Mouse (Mus musculus) olfactory bulb, adult 2 months (tissue): ENCODE measurements around the gene Sub1. TPM values are rescaled to one million over a fixed set of nuclear protein-coding genes. Genes with fewer than 3 reads are reported as not detected.

Source experiments
- H3K27ac ChIP-seq: fragments of 200-500 bp; 2 replicates; pipeline ENCODE4 v1.5.1; 2012; ENCODE audit warnings: low read depth, low read length; ENCODE audit not compliant: insufficient read depth
- H3K4me1 ChIP-seq: fragments of 200-500 bp; 2 replicates; pipeline ENCODE4 v1.6.1; 2012; ENCODE audit warnings: low read length; ENCODE audit not compliant: control insufficient read depth, insufficient read depth
- H3K4me3 ChIP-seq: fragments of 200-500 bp; 2 replicates; pipeline ENCODE4 v1.5.1; 2012; ENCODE audit warnings: mild to moderate bottlenecking, low read depth, low read length, moderate library complexity; ENCODE audit not compliant: insufficient read depth
- CTCF ChIP-seq: fragments of 200-500 bp; IDR thresholded peaks from 2 replicates; pipeline ENCODE4 v1.5.1; 2012; ENCODE audit warnings: low read depth, mild to moderate bottlenecking, low read length, moderate library complexity; ENCODE audit not compliant: insufficient read depth
- POLR2A ChIP-seq: fragments of 200-500 bp; IDR thresholded peaks from 2 replicates; pipeline ENCODE4 v1.6.1; 2012; ENCODE audit warnings: mild to moderate bottlenecking, low read depth, low read length, moderate library complexity; ENCODE audit not compliant: insufficient read depth
- WGBS: fragments of 180-500 bp; shearing (Covaris S2); methylation state at CpG from one replicate; pipeline ENCODE4 v1.1.7; 2018; 5-methylcytosine and 5-hydroxymethylcytosine counted together
- polyA plus RNA-seq: library from polyadenylated mRNA; stranded (reverse); fragments of >200 nt; gene quantifications from 2 replicates; pipeline ENCODE4 v1.2.4, GENCODE M21; 2012; ENCODE audit warnings: low replicate concordance; ENCODE audit not compliant: missing spikeins, insufficient read depth, insufficient read length

Sub1 gene
- polyA plus RNA-seq, 1 experiment, result 205 TPM

- no peak overlapping the region for H3K27ac ChIP-seq
- peaks cover 3% of the 10 kb centered on the region; the same call in 1 of the 2 replicates for H3K4me1 ChIP-seq
- no peak overlapping the region for H3K4me3 ChIP-seq
- WGBS, result 90% methylated on average over 6 of the region's 6 CpGs
- no peak for TF ChIP-seq CTCF
- TF ChIP-seq POLR2A, result no peak
These were observed 9.4 kb upstream of the Sub1 start for GRCm38 (mm10) chr15:12006169-12006568.

DNA sequence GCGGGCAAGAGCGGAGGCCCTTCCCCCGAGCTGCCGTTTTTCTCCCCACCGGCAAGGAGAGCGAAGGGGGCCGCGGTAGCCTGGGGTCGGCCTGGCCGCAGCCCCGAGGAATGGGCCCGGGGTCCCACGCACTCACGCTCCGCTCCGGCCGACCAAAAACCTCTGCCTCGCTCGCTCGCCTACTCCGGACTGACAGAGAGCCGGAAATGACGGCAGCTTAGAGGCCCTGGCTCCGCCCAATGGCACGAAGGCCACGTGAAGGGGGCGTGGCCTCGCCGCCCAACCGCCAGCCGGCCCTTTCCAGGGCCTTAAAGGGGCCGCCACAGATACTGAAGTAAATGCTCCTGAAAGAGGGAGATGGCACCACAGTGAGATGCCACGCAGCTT, 975 bp downstream of the Sub1 start:
- TF ChIP-seq CTCF (no peak), POLR2A (peak; percentile 99)
- peak overlapping the region; percentile 99 for H3K4me3 ChIP-seq
- under 1% methylated on average over 33 of the region's 33 CpGs for WGBS
- H3K4me1 ChIP-seq, result no peaks in the 10 kb centered on the region
- peak overlapping the region; percentile 64 for H3K27ac ChIP-seq

DNA sequence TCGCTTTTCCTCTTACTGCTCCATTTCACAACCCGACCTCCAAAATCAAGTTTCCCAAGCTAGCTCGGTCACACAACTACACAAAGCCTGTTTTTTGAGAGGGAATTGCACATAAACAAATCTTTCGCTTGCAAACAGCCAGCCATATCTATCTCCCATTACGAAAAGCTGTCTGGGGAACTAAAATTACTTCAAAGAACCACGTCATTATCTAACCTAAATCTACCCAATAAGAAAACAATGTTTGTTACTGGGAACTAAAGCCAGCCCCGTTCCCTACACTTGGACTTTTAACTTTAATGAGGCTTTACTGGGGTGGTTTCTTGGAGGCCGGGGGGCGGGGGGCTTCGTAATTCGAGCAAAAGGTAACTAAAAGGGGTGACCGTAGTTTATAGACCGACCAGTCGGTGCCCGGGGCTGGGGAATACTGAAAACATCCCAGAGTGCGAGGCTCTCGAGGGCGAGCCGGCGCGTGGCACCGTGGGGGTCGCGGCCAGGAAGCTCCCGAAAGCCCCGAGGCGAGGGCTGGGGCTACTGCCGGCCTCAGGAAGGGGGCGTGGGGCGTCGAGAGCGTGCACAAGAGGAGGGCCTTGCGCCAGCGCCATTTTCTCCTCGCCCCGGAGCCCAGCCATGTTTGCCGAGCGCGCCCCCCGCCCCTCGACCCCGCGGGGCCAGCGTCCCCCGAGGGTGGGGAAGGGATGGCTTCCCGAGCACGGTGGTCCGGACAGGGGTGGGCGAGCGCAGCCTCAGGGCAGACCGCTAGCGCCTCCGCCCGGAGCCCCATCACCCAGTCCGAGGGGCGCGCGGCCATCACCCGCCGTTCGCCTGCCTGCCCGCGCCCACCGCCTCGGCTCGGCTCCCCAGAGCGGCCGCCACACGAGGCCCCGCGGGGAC, 1.6 kb downstream of the Sub1 start:
- WGBS, result under 1% methylated on average over 71 of the region's 71 CpGs
- TF ChIP-seq CTCF (no peak), POLR2A (no peak)
- peak overlapping the region; percentile 64 for H3K27ac ChIP-seq
- peak overlapping the region; percentile 99 for H3K4me3 ChIP-seq
- H3K4me1 ChIP-seq, result no peaks in the 10 kb centered on the region

- 58% methylated on average over 2 of the region's 2 CpGs for WGBS
- Histone ChIP-seq H3K27ac (no peak overlapping the region), H3K4me3 (no peak overlapping the region), H3K4me1 (no peaks in the 10 kb centered on the region)
- TF ChIP-seq POLR2A (no peak), CTCF (no peak)
These were observed 2.8 kb downstream of the Sub1 start for GRCm38 (mm10) chr15:11994006-11994405.

DNA sequence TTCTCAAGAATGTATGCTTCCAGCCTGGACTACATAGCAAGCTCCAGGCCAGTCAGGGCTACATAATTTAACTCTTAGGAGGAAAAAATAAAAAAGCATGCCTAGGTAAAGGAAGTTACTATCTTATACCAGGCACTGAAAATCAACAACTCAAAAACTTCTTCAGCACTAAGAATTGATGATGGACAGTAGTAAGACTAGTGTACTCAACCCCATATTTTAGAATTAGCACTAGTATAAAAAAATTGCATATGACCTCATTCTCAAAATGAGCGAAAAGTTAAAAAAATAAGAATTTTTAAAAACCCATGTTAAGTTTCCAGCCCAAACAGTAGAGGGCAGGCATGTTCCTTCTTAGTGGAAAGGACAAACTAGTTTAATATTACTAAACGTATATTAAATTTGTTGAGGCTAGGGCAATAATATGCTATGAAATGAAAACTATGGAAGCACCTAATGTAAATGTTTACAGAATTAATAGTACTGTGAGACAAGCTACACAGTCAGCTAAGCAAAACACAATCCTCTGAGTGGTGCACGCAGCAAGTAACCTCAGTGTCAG, 5.2 kb downstream of the Sub1 start:
- Histone ChIP-seq H3K4me3 (no peak overlapping the region), H3K27ac (no peak overlapping the region), H3K4me1 (no peaks in the 10 kb centered on the region)
- 42% methylated on average over 3 of the region's 3 CpGs for WGBS
- TF ChIP-seq CTCF (no peak), POLR2A (no peak)

GRCm38 (mm10) chr15:11988580-11988979, 8.2 kb downstream of the Sub1 start:
- TF ChIP-seq CTCF (no peak), POLR2A (no peak)
- 88% methylated on average over 4 of the region's 4 CpGs for WGBS
- Histone ChIP-seq H3K4me1 (0 out of 2 replicates have a peak, but pooled peaks cover 2% of the 10 kb centered on the region), H3K27ac (no peak overlapping the region), H3K4me3 (no peak overlapping the region)

GRCm38 (mm10) chr15:11987892-11988291, 8.9 kb downstream of the Sub1 start:
- WGBS, result 86% methylated on average over 2 of the region's 2 CpGs
- Histone ChIP-seq H3K4me1 (0 out of 2 replicates have a peak, but pooled peaks cover 2% of the 10 kb centered on the region), H3K27ac (no peak overlapping the region), H3K4me3 (no peak overlapping the region)
- TF ChIP-seq CTCF (no peak), POLR2A (no peak)

DNA sequence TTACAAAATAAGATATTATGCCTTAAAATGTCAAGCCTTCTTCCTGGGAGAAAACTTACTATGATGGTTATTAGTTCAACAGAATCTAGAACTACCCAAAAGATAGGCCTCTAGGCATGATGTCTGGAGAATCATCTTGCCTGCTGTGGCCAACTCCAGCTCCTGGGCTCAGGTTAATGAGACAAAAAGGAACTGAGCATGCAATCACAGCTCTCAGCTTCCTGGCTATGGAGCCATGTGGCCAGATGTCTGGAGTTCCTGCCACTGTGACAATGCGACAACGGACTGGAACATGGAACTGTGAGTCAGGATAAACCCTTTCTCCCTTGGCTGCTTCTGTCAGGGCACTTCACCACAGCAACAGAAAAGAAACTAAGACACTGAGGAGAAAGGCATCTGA, 14.8 kb downstream of the Sub1 start:
- Histone ChIP-seq H3K27ac (no peak overlapping the region), H3K4me1 (0 out of 2 replicates have a peak, but pooled peaks cover 2% of the 10 kb centered on the region), H3K4me3 (no peak overlapping the region)
- TF ChIP-seq POLR2A (no peak), CTCF (no peak)
- 47% methylated on average over 2 of the region's 2 CpGs for WGBS

- WGBS, result 52% methylated on average over 8 of the region's 8 CpGs
- H3K27ac ChIP-seq, result no peak overlapping the region
These were observed 15.3 kb downstream of the Sub1 start for GRCm38 (mm10) chr15:11981501-11981900.

More at GRCm38 (mm10) chr15:11981501-11981900, 15.3 kb downstream of the Sub1 start:
- H3K4me3 ChIP-seq, result no peak overlapping the region
- 0 out of 2 replicates have a peak, but pooled peaks cover 2% of the 10 kb centered on the region for H3K4me1 ChIP-seq
- TF ChIP-seq CTCF (no peak), POLR2A (no peak)
